10 mouse cellular contexts compared by ENCODE assay signal in genomic region chr5:144356776-144357455, GRCm38 (mm10). TPM values are rescaled to one million over a fixed set of nuclear protein-coding genes. Genes with fewer than 3 reads are reported as not detected.
DNase-seq lines count a peak whose midpoint lies in the region; ATAC-seq lines count a peak whose summit lies in the region.
"Had no signal": no experiment of that assay in that cellular context is flagged by ENCODE, and none has a peak within 500 bp of the region (broad histone marks: within the 10 kb centered on the region; RNA-seq: fewer than 3 reads in every experiment).

No protein-coding gene starts in this region.

- H3K36me3 ChIP-seq in heart, embryonic 11.5 days (ENCODE audit: control insufficient read depth, insufficient read depth, low read length) = no peaks in the 10 kb centered on the region
- H3K36me3 ChIP-seq in hindbrain, embryonic 13.5 days = no peaks in the 10 kb centered on the region
- no peaks in the 10 kb centered on the region for H3K36me3 ChIP-seq in midbrain, embryonic 12.5 days
- H3K36me3 ChIP-seq: G1E had no signal

- WGBS in heart, embryonic 11.5 days (ENCODE audit: insufficient replicate concordance) = 10% methylated on average over 17 of the region's 17 CpGs
- WGBS in hindbrain, embryonic 13.5 days = 11% methylated on average over 17 of the region's 17 CpGs
- WGBS in midbrain, embryonic 12.5 days = 8% methylated on average over 17 of the region's 17 CpGs

- ATAC-seq in heart, embryonic 11.5 days (replicated peaks; ENCODE audit: insufficient number of reproducible peaks, low FRiP score, low TSS enrichment) = no peak
- no peak for ATAC-seq in hindbrain, embryonic 13.5 days (ENCODE audit: low FRiP score)
- ATAC-seq in midbrain, embryonic 12.5 days (ENCODE audit: low FRiP score, low read depth) = no peak

- no peak overlapping the region for H3K27ac ChIP-seq in heart, embryonic 11.5 days (ENCODE audit: low read depth, low read length)
- H3K27ac ChIP-seq in hindbrain, embryonic 13.5 days = no peak overlapping the region
- no peak overlapping the region for H3K27ac ChIP-seq in midbrain, embryonic 12.5 days (replicated peaks)

- H3K4me3 ChIP-seq in heart, embryonic 11.5 days (ENCODE audit: low read depth, low read length) = peak overlapping the region; percentile 68
- peak overlapping the region; percentile 55 for H3K4me3 ChIP-seq in hindbrain, embryonic 13.5 days
- H3K4me3 ChIP-seq in midbrain, embryonic 12.5 days = peak overlapping the region; percentile 52

- intact Hi-C loops in heart, postnatal 14 days (cut with DNase I) = loop anchor here (5.0 kb wide), 1 partner anchor 90 kb away; no protein-coding TSS in a partner anchor
- intact Hi-C loops in left cerebral cortex, postnatal 36 days (cut with DNase I) = no loop called here

- no peaks in the 10 kb centered on the region for H3K9me3 ChIP-seq in heart, embryonic 11.5 days (replicated peaks; ENCODE audit: control insufficient read depth, low read length)
- no peaks in the 10 kb centered on the region for H3K9me3 ChIP-seq in hindbrain, embryonic 13.5 days
- H3K9me3 ChIP-seq in midbrain, embryonic 12.5 days = no peaks in the 10 kb centered on the region

- peak overlapping the region; percentile 67 for H3K9ac ChIP-seq in heart, embryonic 11.5 days (ENCODE audit: low read depth, low read length)
- H3K9ac ChIP-seq in hindbrain, embryonic 13.5 days = peak overlapping the region; percentile 31; the same call in 1 of the 2 replicates
- H3K9ac ChIP-seq in midbrain, embryonic 12.5 days (replicated peaks) = no peak overlapping the region; the same call in 1 of the 2 replicates

- H3K4me2 ChIP-seq in heart, embryonic 11.5 days = peak overlapping the region; percentile 81
- peak overlapping the region; percentile 92 for H3K4me2 ChIP-seq in hindbrain, embryonic 13.5 days
- peak overlapping the region; percentile 91 for H3K4me2 ChIP-seq in midbrain, embryonic 12.5 days (replicated peaks)

- H3K4me1 ChIP-seq in heart, embryonic 11.5 days (ENCODE audit: control insufficient read depth, insufficient read depth, low read length) = 0 out of 2 replicates have a peak, but pooled peaks cover 2% of the 10 kb centered on the region
- peaks cover 18% of the 10 kb centered on the region for H3K4me1 ChIP-seq in hindbrain, embryonic 13.5 days (replicated peaks)
- H3K4me1 ChIP-seq in midbrain, embryonic 12.5 days = peaks cover 16% of the 10 kb centered on the region

- no peaks in the 10 kb centered on the region for H3K27me3 ChIP-seq in heart, embryonic 11.5 days (ENCODE audit: control insufficient read depth, insufficient read depth, low read length)
- H3K27me3 ChIP-seq in hindbrain, embryonic 13.5 days = peaks cover 46% of the 10 kb centered on the region
- H3K27me3 ChIP-seq in midbrain, embryonic 12.5 days = peaks cover 38% of the 10 kb centered on the region

- no peak for DNase-seq in heart, postnatal 14 days
- DNase-seq in R1 (ENCODE audit: low read depth, low spot score) = peak; percentile 28
- no peak for DNase-seq in cerebellum, postnatal 36 days
- DNase-seq in left cerebral cortex, postnatal 36 days (ENCODE audit: low spot score in 2 of 2) = no peak
- DNase-seq in adrenal gland, postnatal 10 days = no peak

RNA-seq across cellular contexts. Expression of gene Baiap2l1, which starts 1.0 kb away (rescaled TPM):
- 7.8 and 8.5 TPM in 2 replicates for polyA plus RNA-seq in heart, embryonic 11.5 days (2014; fragmentation: Nextera tagmentation; extraction: Ambion mirVana)
- total RNA-seq in heart, postnatal 14 days (2021) = 1 to 10 TPM; 5.7 to 5.9 TPM
- 2.2 and 2.6 TPM in 2 replicates for polyA plus RNA-seq in hindbrain, embryonic 13.5 days (2015; fragmentation: Nextera tagmentation; extraction: Ambion mirVana)
- polyA plus RNA-seq in midbrain, embryonic 12.5 days (2016; fragmentation: Nextera tagmentation; extraction: Ambion mirVana) = 2.5 and 2.9 TPM in 2 replicates
- total RNA-seq in left cerebral cortex, postnatal 36 days (2021) = under 1 TPM; 0.37 to 0.61 TPM
- 1 to 10 TPM; 3.7 to 6.8 TPM for total RNA-seq in adrenal gland, postnatal 10 days (2021)
- total RNA-seq: hematopoietic stem cell, adult 5-6 weeks had no signal
- polyA plus RNA-seq: G1E had no signal
